Mouse (Mus musculus) neutrophil, adult 59 days (primary cell): ENCODE results near the gene Padi2. TPM values are rescaled to one million over a fixed set of nuclear protein-coding genes. Genes with fewer than 3 reads are reported as not detected.

Source experiments
- total RNA-seq, 2 experiments: library from RNA; stranded (reverse); gene quantifications; 1 replicate in 1 of 2; 2 replicates in 1 of 2; pipeline ENCODE4 v1.2.4; 2023

Padi2 gene
- 10 to 100 TPM; 33.8 to 42.6 TPM for total RNA-seq

GRCm38 (mm10) chr4:140906076-140906826, at the start of gene Padi2:
Gene Padi2, plus strand, starts transcription at chr4:140906344.

GRCm38 (mm10) chr4:140960781-140961466, 54.8 kb downstream of the Padi2 start, which contains the start of gene Sdhb:
Gene Sdhb, plus strand, starts transcription at chr4:140961203.

GRCm38 (mm10) chr4:140986711-140987395, 80.7 kb downstream of the Padi2 start, which contains the start of gene Atp13a2:
Gene Atp13a2, plus strand, starts transcription at chr4:140986873.

Other genes starting within 250 kb of the Padi2 start
- 10 to 100 TPM; 42.1 to 54.6 TPM for gene Arhgef10l, start 240.3 kb upstream of the Padi2 start, total RNA-seq
- gene Rcc2, start 205.8 kb upstream of the Padi2 start, total RNA-seq, result 10 to 100 TPM; 70.5 to 73.6 TPM
- gene Padi6, start 163.7 kb upstream of the Padi2 start, total RNA-seq, result under 1 TPM in 1 of 2 experiments, not detected in 1; 0.20 TPM
- gene Padi4, start 132.1 kb upstream of the Padi2 start, total RNA-seq, result 100 to 1,000 TPM; 443 to 544 TPM
- under 1 TPM; 0.24 to 0.60 TPM for gene Padi3, start 95.7 kb upstream of the Padi2 start, total RNA-seq
- gene Padi1, start 60.6 kb upstream of the Padi2 start, total RNA-seq, result not detected
- gene Sdhb, start 54.9 kb downstream of the Padi2 start, total RNA-seq, result 10 to 100 TPM; 74.0 to 91.4 TPM
- gene Atp13a2, start 80.5 kb downstream of the Padi2 start, total RNA-seq, result 10 to 100 TPM; 38.1 to 53.5 TPM
- gene Mfap2, start 104.1 kb downstream of the Padi2 start, total RNA-seq, result not detected
- gene Crocc, start 154.2 kb downstream of the Padi2 start, total RNA-seq, result 10 to 100 TPM in 1 of 2 experiments, 1 to 10 TPM in 1; 8.9 to 10.2 TPM
- gene Necap2, start 172.0 kb downstream of the Padi2 start, total RNA-seq, result 10 to 100 TPM; 78.5 to 93.0 TPM
- not detected for gene Spata21, start 182.0 kb downstream of the Padi2 start, total RNA-seq
- gene Szrd1, start 233.4 kb downstream of the Padi2 start, total RNA-seq, result 10 to 100 TPM; 87.8 to 88.9 TPM
- gene Fbxo42, start 241.6 kb downstream of the Padi2 start, total RNA-seq, result 10 to 100 TPM; 22.2 to 28.3 TPM